Mouse (Mus musculus): ENCODE data around the gene Adam1b. TPM values are rescaled to one million over a fixed set of nuclear protein-coding genes. Genes with fewer than 3 reads are reported as not detected.

Adam1b gene
- total RNA-seq, 2 experiments from 2014 or later: 0.16 TPM; not detected in 1

DNA sequence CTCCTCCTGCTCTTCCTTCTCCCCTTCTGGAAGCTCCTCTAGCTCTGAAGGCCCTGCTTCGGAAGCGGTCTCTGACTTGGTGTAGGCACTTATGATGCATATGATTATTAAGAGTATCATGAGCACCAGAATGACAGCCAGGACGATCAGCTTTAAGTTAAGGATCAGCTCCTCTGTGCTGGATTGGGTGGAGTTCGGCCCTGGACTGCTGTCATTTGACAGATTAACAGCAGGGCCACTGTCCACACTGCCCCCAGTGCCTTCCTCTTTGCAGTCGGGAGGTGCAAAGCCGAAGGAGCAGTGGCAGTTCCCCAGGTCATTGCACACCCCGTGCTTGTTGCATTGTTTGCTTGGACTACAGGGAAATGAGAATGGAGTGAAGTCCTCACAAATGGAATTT lies 2.5 kb downstream of the Adam1b start:
- DNase-seq (ENCODE audit: low spot score in 2 of 2): no peak

DNA sequence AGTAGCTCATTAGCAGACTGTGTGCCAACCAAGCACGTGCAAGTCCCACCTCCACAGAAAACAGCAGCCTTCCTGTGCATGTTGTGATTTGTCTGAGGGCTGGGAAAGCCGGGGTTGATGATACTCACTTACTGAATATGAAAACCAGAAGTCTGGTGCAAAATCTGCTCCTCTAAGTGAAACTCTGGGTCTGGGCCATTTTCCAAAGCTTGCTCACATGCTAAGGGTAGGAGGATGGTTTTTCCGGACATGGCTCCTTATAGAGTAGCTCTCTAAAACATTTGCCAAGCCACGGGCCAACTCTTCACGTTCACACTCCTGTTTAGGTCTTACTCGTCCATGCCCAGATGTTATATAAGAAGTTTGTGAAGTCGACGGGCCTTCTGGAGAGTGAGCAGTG lies 9.9 kb downstream of the Adam1b start:
- DNase-seq (ENCODE audit: low spot score in 2 of 2): peak; percentile 72 to 82

DNA sequence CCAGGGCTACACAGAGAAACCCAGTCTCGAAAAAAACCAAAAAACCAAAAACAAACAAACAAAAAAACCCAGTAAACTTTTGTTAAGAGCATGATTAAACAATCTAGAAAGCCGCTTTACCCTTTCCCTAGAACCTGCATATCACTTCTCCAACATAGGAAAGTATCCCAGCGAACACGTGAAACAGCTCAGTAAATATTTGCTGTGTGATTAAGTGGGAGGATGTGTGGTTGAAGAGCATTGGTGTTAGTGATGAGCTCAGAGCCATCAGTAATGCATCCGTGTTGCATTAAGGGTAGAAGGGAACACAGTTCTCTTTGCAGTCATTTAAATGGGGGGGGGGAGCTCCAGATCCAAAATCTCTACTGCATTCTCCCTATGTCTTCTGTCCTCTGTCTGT lies 18.4 kb downstream of the Adam1b start:
- no peak for DNase-seq (ENCODE audit: low spot score in 2 of 2)

DNA sequence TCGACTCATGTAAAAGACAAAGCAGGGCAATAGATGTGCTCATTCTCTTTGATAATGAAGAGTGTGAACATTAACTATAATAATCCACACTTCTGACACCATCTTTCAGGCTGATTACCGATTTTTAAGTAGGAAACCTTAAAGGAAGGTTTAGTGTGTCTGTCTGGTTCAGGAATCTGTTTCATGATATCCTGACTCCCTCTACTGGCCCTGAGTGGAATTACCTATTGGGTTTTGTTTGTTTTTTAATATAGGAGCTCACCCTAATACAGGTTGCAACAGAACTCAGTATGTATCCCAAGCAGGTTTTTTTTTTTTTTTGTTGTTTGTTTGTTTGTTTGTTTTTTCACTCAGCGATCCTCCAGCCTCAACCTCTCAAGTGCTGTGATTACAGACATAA lies 25.6 kb downstream of the Adam1b start:
- DNase-seq (ENCODE audit: low spot score in 2 of 2): no peak

DNA sequence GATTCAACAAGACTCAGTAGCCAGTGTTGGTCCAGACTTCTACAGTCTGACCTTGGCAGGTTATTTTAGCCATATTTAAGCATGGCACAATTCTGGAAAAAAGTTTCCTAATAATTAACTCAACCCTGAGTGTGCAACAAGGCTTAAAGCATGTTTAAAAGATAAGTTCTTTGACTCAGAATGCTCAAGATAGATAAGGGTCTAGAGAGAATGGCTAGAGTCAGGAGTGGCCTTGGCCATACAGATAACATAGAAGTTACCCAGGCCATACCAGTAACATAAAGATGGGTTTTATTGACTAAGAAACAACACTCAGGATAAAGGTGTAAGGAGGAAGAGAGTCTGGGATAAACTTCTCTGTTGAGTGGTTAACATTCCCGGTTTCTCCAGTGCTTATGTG lies 27.2 kb downstream of the Adam1b start:
- no peak for DNase-seq (ENCODE audit: low spot score in 2 of 2)

DNA sequence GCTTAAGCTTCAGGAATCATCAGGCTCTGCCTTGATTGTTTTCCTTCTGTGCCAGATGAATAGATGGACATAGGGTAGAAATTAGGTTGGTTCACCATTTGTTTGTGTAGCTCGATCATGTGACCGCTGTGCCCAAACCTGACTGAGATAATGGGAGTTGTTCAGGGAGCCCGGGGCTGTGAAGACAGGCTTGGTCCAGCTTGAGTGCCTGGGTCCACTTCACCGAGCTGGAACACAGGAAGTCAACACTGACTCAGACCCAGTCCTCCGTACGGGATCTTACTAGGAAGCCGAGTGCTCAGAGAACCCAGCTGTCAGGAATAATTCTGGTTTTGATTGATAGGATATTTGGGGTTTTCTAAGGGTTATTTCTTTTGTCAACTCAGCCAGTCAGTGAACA lies 28.6 kb downstream of the Adam1b start:
- no peak for DNase-seq (ENCODE audit: low spot score in 2 of 2)

DNA sequence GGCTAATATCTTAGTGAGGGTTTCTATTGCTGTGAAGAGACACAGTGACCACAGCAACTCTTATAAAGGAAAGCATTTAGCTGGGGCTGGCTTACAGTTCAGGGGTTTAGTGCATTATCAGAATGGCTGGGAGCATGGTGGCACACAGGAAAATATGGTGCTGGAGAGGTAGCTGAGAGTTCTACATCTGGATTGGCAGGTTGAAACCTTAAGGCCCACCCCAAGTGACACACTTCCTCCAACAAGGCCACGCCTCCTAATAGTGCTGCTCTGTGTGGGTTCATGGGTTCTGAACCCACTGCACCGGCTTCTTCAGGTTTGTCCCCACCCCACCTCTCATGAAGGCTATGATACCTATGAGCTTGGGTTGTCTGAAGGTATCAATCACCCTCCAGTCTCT lies 30.8 kb downstream of the Adam1b start:
- no peak for DNase-seq (ENCODE audit: low spot score in 2 of 2)

DNA sequence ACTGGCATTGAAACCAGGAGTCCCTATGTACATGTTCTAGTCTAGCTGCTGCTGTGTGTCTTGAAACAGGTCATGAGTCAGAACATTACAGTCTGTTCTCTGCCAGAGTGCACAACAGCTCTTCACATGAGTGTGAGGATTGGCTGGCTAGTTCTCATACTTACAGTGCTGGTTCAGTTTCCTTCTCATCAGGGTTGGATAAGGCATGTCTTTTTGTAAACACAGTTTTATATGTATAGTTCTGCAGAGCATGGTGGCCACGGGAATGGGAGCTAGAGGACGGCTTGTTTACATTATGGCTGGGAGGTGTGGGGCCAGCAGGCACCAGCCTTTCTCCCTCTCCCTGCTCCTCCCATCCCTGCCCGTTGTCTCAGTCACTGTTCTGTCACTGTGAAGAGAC lies 33.7 kb downstream of the Adam1b start:
- no peak for DNase-seq (ENCODE audit: low spot score in 2 of 2)

- no peak for DNase-seq (ENCODE audit: low spot score in 2 of 2)
Measured at GRCm38 (mm10) chr5:121463601-121464250, 39.5 kb downstream of the Adam1b start.

- DNase-seq (ENCODE audit: low spot score in 2 of 2): no peak
Measured at GRCm38 (mm10) chr5:121462967-121463366, 40.3 kb downstream of the Adam1b start.

- no peak for DNase-seq (ENCODE audit: low spot score in 2 of 2)
Measured at GRCm38 (mm10) chr5:121462171-121462502, 41.1 kb downstream of the Adam1b start.

DNA sequence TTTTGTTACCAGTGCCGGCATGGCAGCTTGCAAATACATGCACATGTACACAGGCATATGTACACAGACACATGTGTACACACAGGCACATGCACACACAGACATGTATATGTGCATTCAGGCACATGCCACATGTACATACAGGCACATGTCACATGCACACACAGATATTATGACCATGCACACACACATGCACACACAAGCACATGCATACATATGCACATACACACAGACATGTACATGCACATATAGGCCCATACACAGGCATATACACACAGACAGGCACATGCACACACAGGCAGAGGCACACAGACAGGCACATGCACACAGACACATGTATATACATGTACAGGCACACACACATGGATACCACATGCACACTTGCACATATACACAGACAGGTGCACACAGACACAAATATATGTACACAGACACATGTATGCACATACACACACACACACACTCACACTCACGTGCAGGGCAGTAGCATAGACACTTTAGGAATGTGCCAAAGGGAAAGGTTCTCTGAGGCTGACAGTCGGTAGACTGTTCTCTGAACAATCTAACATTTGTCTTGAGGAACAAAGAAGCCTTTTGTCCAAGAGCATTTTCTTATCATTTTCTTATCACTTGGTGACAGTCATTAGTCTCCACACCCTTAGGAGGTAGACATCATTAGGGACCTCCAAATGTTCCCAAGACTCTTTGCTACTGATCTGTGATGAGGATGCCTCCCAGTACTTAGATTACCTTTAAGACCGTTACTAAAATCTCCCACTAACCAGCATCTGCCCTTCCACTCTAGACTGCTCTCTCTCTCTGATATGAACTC lies 41.7 kb downstream of the Adam1b start:
- no peak for DNase-seq (ENCODE audit: low spot score in 2 of 2)

- DNase-seq (ENCODE audit: low spot score in 2 of 2): no peak
Measured at GRCm38 (mm10) chr5:121455510-121456265, 47.5 kb downstream of the Adam1b start.

DNA sequence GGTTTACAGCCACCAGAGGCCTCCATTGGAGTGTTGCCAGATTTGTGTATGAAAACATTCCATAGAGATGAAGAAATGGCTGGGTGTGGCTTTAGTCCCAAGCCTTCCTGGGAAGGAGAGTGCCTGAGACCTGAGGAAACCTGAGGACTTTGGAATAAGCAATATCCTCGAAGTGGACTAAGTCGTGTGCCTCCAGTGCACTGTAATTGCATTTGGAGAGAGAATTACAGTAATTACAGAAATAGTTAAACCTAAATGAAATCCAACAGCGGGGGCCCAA lies 48.8 kb downstream of the Adam1b start:
- no peak for DNase-seq (ENCODE audit: low spot score in 2 of 2)

DNA sequence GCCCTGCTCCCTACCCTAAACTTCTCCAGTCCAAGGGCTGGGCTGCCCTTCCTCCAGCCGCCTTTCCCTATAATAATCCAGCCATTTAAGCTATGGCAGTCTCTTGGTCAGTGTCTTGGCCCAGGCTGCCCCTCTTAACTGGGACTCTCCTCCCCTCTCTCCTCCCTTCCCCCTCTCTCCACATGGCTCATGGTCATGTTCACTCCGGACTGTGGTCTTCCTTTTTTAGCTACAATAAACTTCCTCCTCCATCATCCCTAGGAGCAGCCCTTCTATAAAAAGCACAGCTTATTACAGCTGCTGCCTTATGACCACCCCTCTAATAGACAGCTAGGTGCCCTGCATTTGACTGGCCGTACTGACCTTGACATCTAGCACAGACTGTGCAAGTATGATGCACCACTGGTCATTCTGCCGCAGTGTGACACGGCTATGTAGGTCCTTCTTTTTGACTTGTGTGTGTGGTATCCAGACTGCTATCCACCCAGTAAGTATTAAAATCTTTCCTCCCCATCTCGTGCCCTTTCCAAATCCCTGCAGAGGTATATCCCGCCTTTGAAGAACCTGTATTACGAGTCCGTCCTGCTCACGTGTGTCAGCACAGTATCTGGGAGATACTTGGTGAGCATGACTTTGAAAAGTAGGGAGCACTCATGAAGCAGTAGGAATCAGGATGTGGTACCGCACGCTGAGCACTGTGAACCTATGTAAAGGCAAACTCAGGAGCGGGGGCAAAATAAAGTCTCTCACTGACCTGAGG lies 49.3 kb downstream of the Adam1b start:
- DNase-seq (ENCODE audit: low spot score in 2 of 2): no peak

DNA sequence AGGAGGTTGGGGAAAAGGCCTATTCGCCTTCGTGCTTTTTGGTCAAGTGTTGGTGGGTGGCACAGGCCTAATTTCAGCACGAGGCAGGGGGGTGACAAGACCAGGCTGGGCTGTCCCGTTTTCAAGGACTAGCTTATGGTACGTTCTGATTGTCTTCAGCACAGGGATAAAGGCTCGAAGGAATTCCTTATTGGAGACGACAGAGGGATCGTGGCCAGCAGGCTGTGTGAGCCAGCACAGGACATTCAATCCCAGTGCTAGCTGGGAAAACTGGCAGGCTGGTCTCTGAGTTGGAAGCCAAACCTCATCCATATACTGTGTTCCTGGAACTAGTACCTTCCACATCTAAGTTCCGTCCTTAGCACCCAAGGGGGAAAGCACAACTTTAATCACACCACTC lies 50.3 kb downstream of the Adam1b start:
- no peak for DNase-seq (ENCODE audit: low spot score in 2 of 2)

- DNase-seq (ENCODE audit: low spot score in 2 of 2): peak; percentile 97 to 98
Measured at GRCm38 (mm10) chr5:121452026-121452869, 51.0 kb downstream of the Adam1b start, which contains the start of gene Erp29. Erp29 (minus strand) TSS chr5:121452506.

DNA sequence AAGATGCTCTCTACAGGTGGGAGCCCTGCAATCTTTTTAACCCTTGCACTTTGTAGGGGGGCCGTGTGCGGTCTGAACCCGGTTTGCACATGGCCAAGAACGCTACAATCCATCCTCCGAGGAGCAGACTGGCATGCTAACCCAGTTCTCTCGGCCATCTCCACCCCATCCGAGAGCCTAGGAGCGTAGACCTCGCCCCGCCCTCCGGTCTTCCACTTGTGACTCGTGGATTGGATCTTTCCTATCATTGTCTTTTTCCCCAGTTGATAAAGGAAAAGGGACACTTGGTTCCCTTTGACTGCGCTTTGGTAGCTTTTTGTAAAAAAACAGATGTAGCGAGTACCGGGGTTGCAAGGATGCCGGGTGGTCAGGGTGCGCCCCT lies 51.6 kb downstream of the Adam1b start, which contains the start of gene Tmem116:
TSS of gene Tmem116 (plus strand) at position 250 of the 382 bp plus-strand sequence.
- no peak for DNase-seq (ENCODE audit: low spot score in 2 of 2)

- DNase-seq (ENCODE audit: low spot score in 2 of 2): no peak
Measured at GRCm38 (mm10) chr5:121451203-121451602, 52.0 kb downstream of the Adam1b start.

GRCm38 (mm10) chr5:121450476-121450875 lies 52.8 kb downstream of the Adam1b start:
- DNase-seq (ENCODE audit: low spot score in 2 of 2): no peak
